Mouse (Mus musculus) cerebellum, adult 2 months (tissue): ENCODE results near the gene Rassf6.

Experiments
- CTCF ChIP-seq: fragments of 200-500 bp; IDR thresholded peaks from 2 replicates; pipeline ENCODE4 v1.5.1; 2011; ENCODE audit warnings: low read depth, mild to moderate bottlenecking, control low read depth, low read length, moderate library complexity, borderline replicate concordance; ENCODE audit not compliant: insufficient read depth
- POLR2A ChIP-seq: fragments of 200-500 bp; IDR thresholded peaks from 2 replicates; pipeline ENCODE4 v1.6.1; 2011; ENCODE audit warnings: low read length, control low read depth, borderline replicate concordance; ENCODE audit not compliant: insufficient read depth

GRCm38 (mm10) chr5:90596155-90596554 is 44.3 kb downstream of the Rassf6 start:
- TF ChIP-seq CTCF: no peak
- no peak for TF ChIP-seq POLR2A
